8 mouse cellular contexts compared by ENCODE assay signal in genomic region chr13:49147858-49148226, GRCm38 (mm10). TPM values are rescaled to one million over a fixed set of nuclear protein-coding genes. Genes with fewer than 3 reads are reported as not detected.
DNase-seq lines count a peak whose midpoint lies in the region; ATAC-seq lines count a peak whose summit lies in the region.
"Had no signal": no experiment of that assay in that cellular context is flagged by ENCODE, and none has a peak within 500 bp of the region (broad histone marks: within the 10 kb centered on the region; RNA-seq: fewer than 3 reads in every experiment).

Wnk2 (minus strand) TSS chr13:49148014.

- WGBS in embryonic facial prominence, embryonic 10.5 days: under 1% methylated on average over 43 of the region's 43 CpGs
- 2% methylated on average over 22 of the region's 43 CpGs for WGBS in midbrain, embryonic 10.5 days

- no peaks in the 10 kb centered on the region for H3K36me3 ChIP-seq in embryonic facial prominence, embryonic 10.5 days (replicated peaks)
- no peaks in the 10 kb centered on the region for H3K36me3 ChIP-seq in midbrain, embryonic 10.5 days

- peak in 1 of 2 experiments; percentile 18 for DNase-seq in adrenal gland, postnatal 4 days (ENCODE audit: low spot score in 2 of 2)
- peak; percentile 83 for DNase-seq in embryonic facial prominence, embryonic 10.5 days (ENCODE audit: low spot score)
- peak; percentile 50 for DNase-seq in kidney, adult 11 months
- peak; percentile 79 for DNase-seq in left cerebral cortex, postnatal 4 days
- peak; percentile 68 for DNase-seq in midbrain, embryonic 10.5 days (ENCODE audit: low spot score)
- peak; percentile 40 to 67 for DNase-seq in spleen, postnatal 10 days (ENCODE audit: low spot score in 2 of 2)

- intact Hi-C loops in left cerebral cortex, postnatal 4 days (cut with DNase I): loop anchor here (5.0 kb wide), 1 partner anchor 46 kb away; no protein-coding TSS in a partner anchor

- peaks cover 42% of the 10 kb centered on the region for H3K4me1 ChIP-seq in embryonic facial prominence, embryonic 10.5 days
- peaks cover 46% of the 10 kb centered on the region for H3K4me1 ChIP-seq in midbrain, embryonic 10.5 days

- H3K27ac ChIP-seq in embryonic facial prominence, embryonic 10.5 days (replicated peaks): peak within 1 kb of the TSS; percentile 84
- peak within 1 kb of the TSS; percentile 84 for H3K27ac ChIP-seq in midbrain, embryonic 10.5 days (replicated peaks)

- no peaks in the 10 kb centered on the region for H3K9me3 ChIP-seq in embryonic facial prominence, embryonic 10.5 days
- H3K9me3 ChIP-seq in midbrain, embryonic 10.5 days (replicated peaks): no peaks in the 10 kb centered on the region

- ATAC-seq in granulocyte monocyte progenitor cell, adult 5-6 weeks (replicated peaks; ENCODE audit: poor library complexity, severe bottlenecking): peak; percentile 59

- H3K4me3 ChIP-seq in embryonic facial prominence, embryonic 10.5 days: peak within 1 kb of the TSS; percentile 83
- peak within 1 kb of the TSS; percentile 92 for H3K4me3 ChIP-seq in midbrain, embryonic 10.5 days
- H3K4me3 ChIP-seq: myocyte had no signal

- peaks cover 81% of the 10 kb centered on the region for H3K27me3 ChIP-seq in embryonic facial prominence, embryonic 10.5 days (replicated peaks; ENCODE audit: low read depth, poor library complexity, severe bottlenecking)
- peaks cover 70% of the 10 kb centered on the region for H3K27me3 ChIP-seq in midbrain, embryonic 10.5 days (ENCODE audit: low read depth, poor library complexity, severe bottlenecking)

RNA-seq across cellular contexts. Expression of gene Wnk2, which starts in this region (rescaled TPM):
- total RNA-seq in adrenal gland, postnatal 4 days (2021): 10 to 100 TPM; 10.1 to 10.5 TPM
- polyA plus RNA-seq in embryonic facial prominence, embryonic 10.5 days (2016; fragmentation: Nextera tagmentation; extraction: Ambion mirVana): 2.7 and 2.8 TPM in 2 replicates
- total RNA-seq in granulocyte monocyte progenitor cell, adult 5-6 weeks (2014; fragmentation: Nextera tagmentation): not detected in 2 replicates
- not detected in 2 replicates for total RNA-seq in granulocyte monocyte progenitor cell, adult 5-6 weeks (2017)
- total RNA-seq in left cerebral cortex, postnatal 4 days (2021): 100 to 1,000 TPM; 134 to 137 TPM
- polyA plus RNA-seq in midbrain, embryonic 10.5 days (2016; fragmentation: Nextera tagmentation; extraction: Ambion mirVana): 4.3 and 6.9 TPM in 2 replicates
- polyA plus RNA-seq: myocyte had no signal

Comparison
In these comparisons a context has a peak if more than half of its experiments do, and no peak if none do; other contexts are left out.
1. RNA of gene Wnk2 (total RNA-seq): 134 to 137 TPM in left cerebral cortex, postnatal 4 days; 10.1 to 10.5 TPM in adrenal gland, postnatal 4 days and not detected in granulocyte monocyte progenitor cell, adult 5-6 weeks; every median in the first group is over 10 times any median in the second.
2. Peak in ATAC-seq in granulocyte monocyte progenitor cell, adult 5-6 weeks; RNA of the gene not detected or under 1 TPM.